Mouse (Mus musculus): ENCODE measurements around the gene Borcs5. TPM values are rescaled to one million over a fixed set of nuclear protein-coding genes. Genes with fewer than 3 reads are reported as not detected.

Borcs5 gene
- total and polyA plus RNA-seq, 3 experiments, result 10.2 to 16.4 (median 10.4) TPM

DNA sequence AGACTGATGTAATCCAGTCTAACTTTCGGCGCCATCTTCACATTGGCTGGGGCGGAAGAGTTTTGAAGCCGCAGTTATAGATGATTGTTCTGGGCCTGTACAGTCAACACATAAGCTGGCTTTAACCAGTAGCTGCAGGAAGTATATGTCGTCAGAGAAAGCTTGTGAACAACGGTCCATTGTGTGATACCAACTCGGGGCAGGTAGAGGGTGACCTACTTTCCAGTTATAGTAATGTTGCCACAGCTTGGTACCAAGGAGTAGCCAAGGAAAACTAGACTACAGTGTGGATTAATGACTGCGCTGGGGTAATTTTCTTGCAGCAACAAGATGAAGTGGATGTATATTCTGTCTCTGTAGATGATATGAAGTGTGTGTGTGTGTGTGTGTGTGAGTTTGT, 5.8 kb upstream of the Borcs5 start:
- no peak overlapping the region for H3K27ac ChIP-seq (ENCODE audit: insufficient read depth, low read depth)
- TF ChIP-seq USF2 (conservative IDR thresholded peaks at IDR 0.05; ENCODE audit: low read depth, low read length), result no peak
- TF ChIP-seq MEF2A (IDR thresholded peaks at IDR 0.05; ENCODE audit: borderline replicate concordance, low read depth, low read length), result no peak
- TF ChIP-seq MXI1 (IDR thresholded peaks at IDR 0.05; ENCODE audit: low read depth, low read length), result no peak
- H3K9me3 ChIP-seq (replicated peaks; ENCODE audit: low read length), result no peaks in the 10 kb centered on the region
- H3K4me3 ChIP-seq (replicated peaks in 1 of 3; ENCODE audit: low read depth in 2 of 3, low read length in 2 of 3, poor library complexity in 1 of 3), result no peak overlapping the region
- dilution Hi-C loops (cut with MboI; ENCODE audit: extremely low pct_ligation_motif_present, extremely low pct_unique_long_range_greater_than_20kb, low sequenced_read_pairs) (no loop called here), in situ Hi-C loops (cut with MboI; ENCODE audit: low pct_ligation_motif_present, low pct_unique_long_range_greater_than_20kb, low sequenced_read_pairs) (loop anchor here (25.0 kb wide), 1 partner anchor 354 kb away; the partner anchor contains the start of gene Apold1)
- H3K9ac ChIP-seq (ENCODE audit: insufficient read depth, low read depth), result no peak overlapping the region
- H3K79me2 ChIP-seq (replicated peaks; ENCODE audit: control insufficient read depth, extremely low read depth, insufficient read depth, poor library complexity, severe bottlenecking), result no peaks in the 10 kb centered on the region
- H3K36me3 ChIP-seq (replicated peaks in 1 of 2; ENCODE audit: control insufficient read depth in 1 of 2, insufficient read depth in 1 of 2, low read length in 1 of 2), result no peaks in the 10 kb centered on the region
- H3K4me1 ChIP-seq (ENCODE audit: control insufficient read depth in 1 of 2, insufficient read depth in 2 of 2), result peaks cover 0 to 8% of the 10 kb centered on the region in 2 experiments; a peak in 2 of 4 replicates
- no peak overlapping the region for H3K4me2 ChIP-seq (ENCODE audit: insufficient read depth, low read depth, poor library complexity, severe bottlenecking)
- no peak for DNase-seq (ENCODE audit: extremely low read depth)
- no peaks in the 10 kb centered on the region for H3K27me3 ChIP-seq (replicated peaks)

DNA sequence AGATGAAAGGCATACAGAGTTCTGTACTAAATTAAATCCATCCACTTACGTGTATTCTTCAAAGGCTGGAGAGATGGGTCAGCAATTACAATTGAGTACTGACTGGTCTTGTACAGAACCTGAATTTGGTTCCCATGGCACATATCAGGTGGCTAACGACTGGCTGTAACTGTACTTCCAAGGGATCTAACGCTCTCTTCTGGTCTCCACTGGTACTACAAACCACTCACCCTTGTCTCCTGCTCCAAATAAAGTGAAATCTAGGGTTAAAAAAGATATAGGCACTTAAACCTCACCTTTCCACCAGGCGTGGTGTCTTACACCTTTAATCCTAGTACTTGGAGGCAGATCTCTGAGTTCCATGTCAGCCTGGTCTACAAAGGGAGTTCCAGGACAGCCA, 2.8 kb upstream of the Borcs5 start:
- in situ Hi-C loops (cut with MboI; ENCODE audit: low pct_ligation_motif_present, low pct_unique_long_range_greater_than_20kb, low sequenced_read_pairs), result loop anchor here (25.0 kb wide), 1 partner anchor 351 kb away; the partner anchor contains the start of gene Apold1
- no peak overlapping the region for H3K27ac ChIP-seq (ENCODE audit: insufficient read depth, low read depth)
- no peaks in the 10 kb centered on the region for H3K36me3 ChIP-seq (replicated peaks in 1 of 2; ENCODE audit: control insufficient read depth in 1 of 2, insufficient read depth in 1 of 2, low read length in 1 of 2)
- no peaks in the 10 kb centered on the region for H3K9me3 ChIP-seq (replicated peaks; ENCODE audit: low read length)
- no peak overlapping the region for H3K4me3 ChIP-seq (replicated peaks in 1 of 3; ENCODE audit: low read depth in 2 of 3, low read length in 2 of 3, poor library complexity in 1 of 3)
- DNase-seq (ENCODE audit: extremely low read depth), result no peak
- H3K79me2 ChIP-seq (replicated peaks; ENCODE audit: control insufficient read depth, extremely low read depth, insufficient read depth, poor library complexity, severe bottlenecking), result no peaks in the 10 kb centered on the region
- H3K27me3 ChIP-seq (replicated peaks), result no peaks in the 10 kb centered on the region
- H3K4me2 ChIP-seq (ENCODE audit: insufficient read depth, low read depth, poor library complexity, severe bottlenecking), result no peak overlapping the region
- dilution Hi-C loops (cut with MboI; ENCODE audit: extremely low pct_ligation_motif_present, extremely low pct_unique_long_range_greater_than_20kb, low sequenced_read_pairs), result no loop called here
- H3K4me1 ChIP-seq (ENCODE audit: control insufficient read depth in 1 of 2, insufficient read depth in 2 of 2), result peaks cover 0 to 8% of the 10 kb centered on the region in 2 experiments; a peak in 2 of 4 replicates
- H3K9ac ChIP-seq (ENCODE audit: insufficient read depth, low read depth), result no peak overlapping the region
- no peak for TF ChIP-seq MEF2A (IDR thresholded peaks at IDR 0.05; ENCODE audit: borderline replicate concordance, low read depth, low read length)
- no peak for TF ChIP-seq BHLHE40 (IDR thresholded peaks at IDR 0.05; ENCODE audit: low read depth, low read length)
- no peak for TF ChIP-seq CHD1 (IDR thresholded peaks at IDR 0.05; ENCODE audit: low read depth, low read length)
- no peak for TF ChIP-seq E2F4 (IDR thresholded peaks at IDR 0.05; ENCODE audit: insufficient replicate concordance, low read depth, low read length)
- no peak for TF ChIP-seq CTCF (conservative IDR thresholded peaks at IDR 0.05 in 1 of 2, IDR thresholded peaks at IDR 0.05 in 1 of 2; ENCODE audit: low read depth in 2 of 2, low read length in 2 of 2)
- TF ChIP-seq USF1 (IDR thresholded peaks at IDR 0.05; ENCODE audit: low read depth, low read length), result no peak
- no peak for TF ChIP-seq MYC (IDR thresholded peaks at IDR 0.05; ENCODE audit: low read depth, low read length)
- TF ChIP-seq ZMIZ1 (IDR thresholded peaks at IDR 0.05; ENCODE audit: low read depth, low read length), result no peak
- TF ChIP-seq USF2 (conservative IDR thresholded peaks at IDR 0.05; ENCODE audit: low read depth, low read length), result no peak
- TF ChIP-seq MAFK (IDR thresholded peaks at IDR 0.05; ENCODE audit: insufficient replicate concordance, low read length), result no peak
- no peak for TF ChIP-seq GABPA (IDR thresholded peaks at IDR 0.05; ENCODE audit: insufficient replicate concordance, low read depth, low read length)
- no peak for TF ChIP-seq IRF4 (IDR thresholded peaks at IDR 0.05; ENCODE audit: low read depth, low read length)
- TF ChIP-seq PAX5 (IDR thresholded peaks at IDR 0.05; ENCODE audit: low read length), result no peak
- no peak for TF ChIP-seq KAT2A (IDR thresholded peaks at IDR 0.05; ENCODE audit: insufficient replicate concordance, low read length)
- no peak for TF ChIP-seq MXI1 (IDR thresholded peaks at IDR 0.05; ENCODE audit: low read depth, low read length)
- no peak for TF ChIP-seq SIN3A (IDR thresholded peaks at IDR 0.05; ENCODE audit: low read length)
- no peak for TF ChIP-seq RCOR1 (conservative IDR thresholded peaks at IDR 0.05; ENCODE audit: low read depth, low read length)
